Mouse (Mus musculus) stomach, postnatal 0 days (tissue): ENCODE measurements around the gene Snx29.

ENCODE experiments used
- CTCF ChIP-seq: IDR thresholded peaks from 2 replicates; pipeline ENCODE4 v1.5.1; 2016; ENCODE audit warnings: antibody characterized with exemption, low read depth, mild to moderate bottlenecking, moderate library complexity
- EP300 ChIP-seq: optimal IDR thresholded peaks from 2 replicates; pipeline ENCODE3; 2016; ENCODE audit warnings: antibody characterized with exemption

DNA sequence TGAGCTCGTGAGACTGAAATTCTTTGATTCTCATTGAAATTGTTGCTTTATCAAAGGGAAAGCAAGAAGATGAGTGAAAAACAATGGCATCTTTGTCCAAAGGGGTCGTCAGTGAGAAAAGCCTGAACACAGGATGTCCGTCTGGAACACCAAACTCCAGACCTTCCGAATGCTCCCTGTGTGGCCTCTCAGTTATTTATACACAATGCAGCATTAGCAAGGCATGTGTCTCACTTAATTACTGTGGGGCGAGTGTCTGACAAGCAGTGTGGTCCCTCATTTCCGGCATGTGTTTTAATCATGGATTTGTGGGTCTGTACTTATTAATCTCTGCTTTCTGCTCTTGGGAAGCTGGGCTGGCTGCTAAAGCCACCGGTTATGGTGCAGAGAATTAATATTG, 275.1 kb downstream of the Snx29 start:
- TF ChIP-seq CTCF (peak; percentile 7; the same call in 1 of the 2 replicates), EP300 (no peak)
